Mouse (Mus musculus): ENCODE measurements around the gene Tmem92.
"Not testable (repeated sequence)": the region's sequence is repeated elsewhere in the genome, so short reads cannot be mapped to it uniquely, and the experiment has no call there.

The Tmem92 gene

DNA sequence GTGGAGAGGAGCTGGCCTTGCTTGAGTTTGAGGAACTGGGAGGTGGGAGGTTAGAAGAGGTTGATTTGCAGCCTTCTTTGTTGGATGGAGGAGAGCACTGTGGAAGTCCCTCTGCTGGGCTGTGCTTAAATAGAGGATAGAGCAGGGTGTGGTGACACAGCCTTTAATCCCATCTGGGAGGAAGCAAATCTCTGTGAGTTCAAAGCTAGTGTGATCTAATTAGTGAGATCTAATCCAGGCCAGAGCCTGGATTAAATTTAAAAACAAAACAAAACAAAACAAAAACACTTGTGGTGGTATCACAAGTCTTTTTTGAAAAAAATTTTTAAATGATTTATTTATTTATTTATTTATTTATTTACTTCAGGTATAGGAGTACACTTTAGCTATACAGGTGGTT lies at the start of gene Tmem92:
Tmem92 (minus strand) TSS at position 101 of the 400 bp plus-strand sequence.
- in situ Hi-C loops (cut with MboI, MseI) = no loop called here

DNA sequence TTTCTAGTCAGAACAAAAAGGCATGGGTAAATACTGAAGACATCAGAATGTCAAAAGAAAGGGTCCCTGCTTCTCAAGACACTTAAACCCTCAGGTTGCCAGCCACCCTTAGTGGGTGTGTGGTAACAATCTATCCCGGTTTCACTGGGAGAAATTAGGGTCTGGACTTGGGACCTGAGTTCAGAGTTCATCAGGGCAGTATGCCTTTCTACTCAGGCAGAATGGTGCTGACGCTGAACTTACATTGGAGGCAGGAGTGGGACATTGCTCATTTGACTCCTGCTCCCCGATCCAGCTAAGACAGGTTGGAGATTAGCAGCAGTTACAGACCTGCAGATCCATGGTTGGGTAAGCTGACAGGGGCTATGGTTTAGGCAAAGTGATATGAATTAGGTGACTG lies 46.5 kb upstream of the Tmem92 start:
- in situ Hi-C loops (cut with MboI, MseI) = no loop called here

DNA sequence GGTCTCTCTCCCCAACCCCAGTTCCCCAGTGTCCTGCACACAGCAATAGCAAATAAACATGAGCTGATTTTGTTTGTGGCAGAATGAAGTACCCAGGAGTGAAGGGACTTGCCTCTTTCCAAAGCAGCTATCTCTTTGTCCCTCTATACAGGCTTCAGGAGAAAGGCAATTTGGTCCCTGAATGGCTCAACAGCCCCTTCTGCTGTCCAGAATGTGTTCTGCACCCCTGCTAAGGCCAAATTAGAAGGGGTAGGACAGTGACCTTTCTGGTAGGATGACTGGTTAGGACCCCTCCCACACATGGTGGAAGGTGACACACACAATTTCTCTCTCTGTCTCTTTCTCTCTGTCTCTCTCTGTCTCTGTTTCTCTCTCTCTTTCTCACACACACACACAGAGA lies 36.9 kb upstream of the Tmem92 start:
- in situ Hi-C loops (cut with MboI, MseI) = not testable (repeated sequence)

DNA sequence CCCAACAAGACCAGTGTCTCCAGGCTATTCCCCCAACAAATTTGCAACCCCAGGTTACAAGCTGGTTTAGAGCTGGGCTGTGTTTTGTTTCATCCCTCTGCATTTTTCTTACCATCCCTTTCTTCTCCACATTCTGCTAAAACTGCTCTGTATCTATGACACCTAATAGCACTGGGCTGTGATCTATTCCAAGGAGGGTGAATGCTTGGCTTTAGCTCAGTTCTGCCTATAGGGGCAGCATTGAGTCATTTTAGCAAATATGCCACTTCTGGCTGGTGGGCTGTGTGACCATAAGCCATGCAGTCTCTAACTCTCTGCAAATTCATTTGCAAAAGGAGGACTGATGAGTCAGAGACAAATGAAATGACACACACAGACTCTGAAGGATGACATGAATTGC lies 36.4 kb upstream of the Tmem92 start:
- in situ Hi-C loops (cut with MboI, MseI) = not testable (repeated sequence)

DNA sequence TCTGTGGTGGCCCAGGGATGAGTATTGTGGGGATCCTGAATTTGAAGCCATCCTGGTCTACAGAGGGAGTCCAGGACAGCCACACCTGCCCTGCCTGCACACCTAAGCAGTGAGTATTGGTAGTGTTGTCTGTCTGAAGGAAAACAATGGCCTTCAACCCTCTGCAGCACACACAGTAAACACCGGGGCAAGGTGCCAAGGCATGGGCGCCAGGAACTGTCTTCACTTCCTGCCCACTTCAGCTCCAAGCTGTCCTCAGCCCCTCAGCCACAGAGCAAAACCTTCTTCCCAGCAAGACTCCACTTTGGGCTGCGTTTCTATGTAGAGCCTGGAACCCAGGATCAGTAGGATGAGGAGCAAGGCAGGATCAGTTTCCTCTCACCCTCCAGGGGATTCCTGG lies 29.0 kb upstream of the Tmem92 start:
- in situ Hi-C loops (cut with MboI, MseI) = not testable (repeated sequence)

DNA sequence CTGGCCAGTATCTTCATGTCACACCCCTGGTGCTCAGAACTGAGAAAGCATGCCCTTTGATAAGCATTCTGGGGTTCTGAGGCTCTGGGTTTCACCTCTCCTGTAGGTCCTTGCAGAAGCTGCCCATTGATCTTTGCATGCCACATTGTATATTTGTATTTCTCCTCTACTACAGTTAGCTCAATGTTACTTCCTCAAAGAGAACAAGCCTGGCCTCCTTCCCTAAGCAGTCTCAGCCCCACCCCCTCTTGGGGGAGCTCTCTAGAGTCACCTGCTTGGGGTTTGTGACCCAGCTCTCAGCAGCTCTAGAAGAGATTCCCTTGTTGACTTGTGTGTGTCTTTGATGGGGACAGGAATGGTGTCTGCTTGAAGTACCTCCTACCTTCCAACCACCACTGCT lies 9.2 kb upstream of the Tmem92 start:
- in situ Hi-C loops (cut with MboI, MseI) = no loop called here

DNA sequence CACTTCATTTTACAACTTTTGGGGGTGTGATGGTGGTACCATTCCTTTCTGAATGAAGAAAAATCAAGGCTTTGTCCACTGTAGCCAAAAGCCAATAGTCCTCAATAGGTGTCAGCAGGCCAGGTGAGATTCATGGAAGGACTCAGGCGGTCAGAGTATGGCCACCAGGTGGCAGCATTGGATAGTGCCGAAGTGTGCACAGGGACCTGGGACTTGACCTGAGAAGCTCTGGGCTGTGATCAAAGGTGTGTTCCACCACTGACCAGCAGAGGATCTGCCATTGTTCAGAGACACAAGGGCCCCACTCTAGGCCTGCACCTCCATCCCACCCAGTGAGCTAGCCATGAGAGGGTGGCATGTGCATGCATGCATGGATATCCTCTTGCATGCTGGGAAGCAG lies 2.7 kb upstream of the Tmem92 start:
- in situ Hi-C loops (cut with MboI, MseI) = no loop called here

DNA sequence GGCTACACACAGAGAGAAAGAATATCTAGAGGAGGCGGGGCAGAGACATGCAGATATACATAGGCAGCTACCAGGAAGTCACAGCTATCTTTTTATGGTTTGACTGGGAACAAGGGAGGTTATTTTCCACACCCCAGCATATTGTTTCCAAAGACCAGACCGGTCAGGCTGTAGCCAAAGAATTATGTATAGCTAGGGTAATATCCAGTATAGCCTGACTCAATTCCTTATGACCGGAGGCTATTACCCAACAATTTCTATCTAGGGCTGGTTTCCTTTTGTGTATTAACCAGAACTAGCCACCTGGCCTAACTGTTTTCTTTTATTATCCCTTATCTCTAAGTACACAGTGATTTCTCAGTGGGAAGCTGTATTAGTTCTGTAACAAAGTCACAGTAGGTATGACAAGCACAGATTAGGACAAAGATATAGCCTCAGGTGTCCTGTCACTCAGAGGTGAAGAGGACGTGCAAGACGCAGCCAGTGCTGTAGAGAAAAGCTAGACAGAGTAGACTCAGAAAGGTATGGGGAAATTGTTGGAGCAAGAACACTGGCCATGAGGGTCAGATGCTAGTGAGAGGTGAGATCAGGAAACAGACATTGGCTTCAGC lies 7.5 kb downstream of the Tmem92 start:
- in situ Hi-C loops (cut with MboI, MseI) = no loop called here

DNA sequence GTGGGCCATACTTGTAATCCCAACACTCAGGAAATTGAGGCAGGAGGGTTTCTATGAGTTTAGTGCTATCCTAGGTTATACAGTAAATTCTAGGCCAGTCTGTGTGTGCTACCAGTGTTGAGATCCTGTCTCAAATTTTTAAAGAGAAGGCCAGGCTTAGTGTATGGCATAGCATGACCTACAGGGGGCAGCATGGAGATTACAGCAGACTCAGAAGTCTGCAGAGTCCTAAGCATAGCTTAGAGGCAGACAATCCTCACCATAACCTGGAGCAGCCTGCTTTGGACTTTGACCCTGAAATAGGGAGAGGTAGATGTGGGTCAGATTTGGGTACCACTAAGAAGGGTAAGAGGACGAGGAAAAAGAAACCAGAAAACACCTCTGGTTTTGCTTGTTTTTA lies 8.7 kb downstream of the Tmem92 start:
- in situ Hi-C loops (cut with MboI, MseI) = no loop called here

DNA sequence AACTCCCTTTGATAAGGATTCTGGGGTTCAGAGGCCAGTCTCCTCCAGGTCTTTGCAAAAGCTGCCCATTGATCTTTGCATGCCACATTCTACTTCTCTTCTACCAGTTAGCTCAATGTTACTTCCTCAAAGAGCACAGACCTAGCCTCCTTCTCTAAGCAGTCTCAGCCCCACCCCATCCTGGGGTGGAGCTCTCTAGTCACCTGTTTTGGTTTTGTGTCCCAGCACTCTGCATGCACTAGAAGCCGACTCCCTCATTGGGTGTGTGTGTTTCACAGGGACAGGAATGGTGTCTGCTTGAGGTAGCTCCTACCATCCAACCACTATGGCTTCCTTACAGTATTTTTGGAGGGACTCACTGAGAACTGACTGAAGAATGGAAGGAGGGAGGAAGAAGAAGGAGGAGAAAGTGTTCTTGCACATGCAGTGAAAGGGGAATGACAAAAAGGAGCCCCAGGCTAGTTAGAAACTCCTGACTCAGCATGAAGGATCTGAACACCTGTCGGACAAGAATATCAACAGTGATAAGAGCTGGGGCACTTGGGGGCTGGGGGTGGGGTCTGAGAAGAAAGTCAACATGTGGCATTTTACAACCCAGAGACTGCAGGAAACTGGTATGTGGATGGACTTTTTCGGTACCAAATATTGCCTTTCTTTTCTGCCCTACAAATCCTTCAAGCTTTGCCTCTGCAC lies 10.0 kb downstream of the Tmem92 start:
- in situ Hi-C loops (cut with MboI, MseI) = no loop called here

DNA sequence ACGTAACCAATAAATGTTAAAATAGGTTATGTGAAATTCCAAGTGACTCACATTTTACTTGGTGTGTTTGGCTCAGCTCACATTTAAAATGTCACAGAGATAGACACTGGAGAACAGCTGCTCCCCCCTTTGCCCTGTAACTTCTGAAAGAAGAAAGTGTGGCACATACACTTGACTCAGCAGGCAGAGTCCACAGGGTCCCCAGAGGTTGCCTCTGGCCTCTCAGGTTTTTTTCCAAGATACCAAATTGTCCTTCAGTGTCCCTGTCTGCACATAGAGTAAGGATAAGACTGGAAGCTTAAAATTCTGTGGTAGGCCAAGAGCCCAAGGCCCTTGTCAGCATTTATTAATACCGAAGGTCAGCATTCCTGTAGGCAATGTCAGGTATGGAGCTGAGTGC lies 15.3 kb downstream of the Tmem92 start:
- in situ Hi-C loops (cut with MboI, MseI) = no loop called here

DNA sequence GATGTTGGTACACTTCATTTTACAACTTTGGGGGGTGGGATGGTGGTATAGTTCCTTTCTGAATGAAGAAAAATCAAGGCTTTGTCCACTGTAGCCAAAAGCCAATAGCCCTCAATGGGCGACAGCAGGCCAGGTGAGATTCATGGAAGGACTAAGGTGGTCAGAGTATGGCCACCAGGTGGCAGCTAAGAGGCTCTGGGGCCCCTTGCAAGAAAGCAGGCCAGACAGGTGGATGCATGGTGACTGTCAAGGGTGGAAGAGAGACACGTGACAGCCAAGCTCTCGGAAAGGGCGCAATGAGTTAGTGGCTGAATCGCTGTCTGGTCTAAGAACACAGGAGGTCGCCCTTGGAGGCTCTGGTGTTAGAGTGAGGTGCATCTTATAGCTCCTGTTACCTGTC lies 19.7 kb downstream of the Tmem92 start:
- in situ Hi-C loops (cut with MboI, MseI) = no loop called here

DNA sequence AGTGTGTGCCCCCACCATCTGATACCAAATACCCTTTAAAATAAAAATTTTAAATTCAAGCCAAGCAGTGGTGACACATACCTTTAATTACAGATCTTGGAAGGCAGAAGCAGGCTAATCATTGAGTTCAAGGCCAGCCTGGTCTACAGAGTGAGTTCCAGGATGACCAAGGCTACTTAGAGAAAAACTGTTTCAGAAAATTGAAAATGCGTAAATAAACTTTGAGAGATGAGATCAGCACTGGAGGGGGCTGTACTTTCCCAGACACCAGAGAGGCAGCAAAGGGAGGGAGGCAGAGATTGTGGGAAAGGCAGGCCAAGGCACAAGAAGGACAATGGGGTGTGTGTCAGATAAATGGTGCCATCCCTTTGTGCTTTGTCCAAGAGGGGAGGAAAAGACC lies 20.2 kb downstream of the Tmem92 start:
- in situ Hi-C loops (cut with MboI, MseI) = no loop called here

DNA sequence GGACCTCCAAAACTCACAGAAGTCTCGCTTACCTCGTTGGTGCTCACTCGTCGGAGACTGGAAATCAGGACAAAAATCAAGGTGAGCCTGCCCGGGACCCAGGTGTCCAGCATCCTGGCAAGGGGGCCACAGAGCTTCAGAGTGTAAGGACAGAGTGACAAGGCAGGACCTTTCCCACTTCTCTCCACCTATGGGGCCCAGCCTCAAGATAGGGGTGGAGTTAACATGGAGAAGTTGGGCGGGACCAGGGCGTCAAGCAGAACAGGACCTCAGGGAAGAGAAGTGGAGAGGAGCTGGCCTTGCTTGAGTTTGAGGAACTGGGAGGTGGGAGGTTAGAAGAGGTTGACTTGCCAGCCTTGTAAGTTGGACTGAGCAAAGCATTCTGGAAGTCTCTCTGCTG lies 21.7 kb downstream of the Tmem92 start:
- in situ Hi-C loops (cut with MboI, MseI) = no loop called here

DNA sequence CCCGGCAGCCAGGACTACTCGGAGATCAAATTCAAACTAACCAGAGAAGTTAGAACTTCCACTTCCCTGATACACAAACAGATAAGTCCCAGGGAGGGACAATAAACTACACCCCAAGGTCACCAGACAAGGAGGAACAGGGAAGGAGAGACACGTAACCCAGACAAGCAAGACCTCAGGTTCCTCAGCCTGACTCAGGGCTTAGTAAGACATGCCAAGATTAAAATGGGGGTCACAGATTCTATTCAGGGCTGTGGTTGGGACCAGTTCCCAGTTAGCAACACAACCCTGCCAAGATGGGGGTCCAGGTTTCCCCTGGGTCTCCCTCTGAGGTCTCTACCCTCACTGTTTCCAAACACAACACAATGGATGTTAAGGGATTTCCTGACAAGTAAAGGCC lies 22.1 kb downstream of the Tmem92 start:
- in situ Hi-C loops (cut with MboI, MseI) = no loop called here

DNA sequence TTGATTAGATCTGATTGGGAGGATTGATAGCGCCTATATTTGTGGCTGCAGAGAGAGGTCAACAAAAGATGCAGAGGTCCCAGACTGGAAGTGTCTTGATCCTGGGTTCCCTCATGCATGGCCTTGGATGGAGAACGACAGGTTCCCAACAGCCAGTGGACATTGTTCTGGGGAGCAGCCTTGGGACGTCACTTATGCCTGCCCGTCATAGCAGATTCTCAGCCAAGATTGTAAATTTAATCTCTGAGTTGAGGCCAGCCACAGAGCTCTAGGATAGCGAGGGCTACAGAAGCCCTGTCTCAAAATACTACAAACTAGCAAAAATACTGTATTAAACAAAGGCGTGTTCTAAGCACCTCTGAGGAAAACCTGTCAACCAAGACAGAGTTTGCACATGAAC lies 22.6 kb downstream of the Tmem92 start:
- in situ Hi-C loops (cut with MboI, MseI) = no loop called here

DNA sequence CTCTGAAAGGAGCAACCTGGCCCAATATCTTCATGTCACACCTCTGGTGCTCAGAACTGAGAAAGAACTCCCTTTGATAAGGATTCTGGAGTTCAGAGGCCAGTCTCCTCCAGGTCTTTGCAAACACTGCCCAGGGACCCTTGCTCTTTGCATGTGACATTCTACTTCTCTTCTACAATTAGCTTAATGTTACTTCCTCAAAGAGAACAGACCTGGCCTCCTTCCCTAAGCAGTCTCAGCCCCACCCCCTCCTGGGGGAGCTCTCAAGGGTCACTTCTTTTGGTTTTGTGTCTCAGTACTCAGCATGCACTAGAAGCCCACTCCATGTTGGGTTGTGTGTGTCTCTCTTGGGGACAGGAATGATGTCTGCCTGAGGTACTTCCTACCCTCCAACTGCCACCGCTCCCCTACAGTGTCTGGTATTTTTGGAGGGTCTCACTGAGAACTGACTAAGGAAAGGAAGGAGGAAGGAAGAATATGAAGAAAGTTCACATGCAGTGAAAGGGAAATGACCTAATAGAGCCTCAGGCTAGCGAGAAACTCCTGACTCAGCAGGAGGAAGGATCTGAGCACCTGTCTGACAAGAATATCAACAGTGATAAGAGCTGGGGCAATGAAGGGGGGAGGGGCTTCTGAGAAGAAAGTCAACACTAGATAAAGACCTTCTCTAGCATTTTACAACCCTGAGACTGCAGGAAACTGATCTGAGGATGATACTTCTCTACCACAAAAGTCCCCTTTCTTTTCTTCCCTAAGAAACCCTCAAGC lies 29.4 kb downstream of the Tmem92 start:
- in situ Hi-C loops (cut with MboI, MseI) = no loop called here

DNA sequence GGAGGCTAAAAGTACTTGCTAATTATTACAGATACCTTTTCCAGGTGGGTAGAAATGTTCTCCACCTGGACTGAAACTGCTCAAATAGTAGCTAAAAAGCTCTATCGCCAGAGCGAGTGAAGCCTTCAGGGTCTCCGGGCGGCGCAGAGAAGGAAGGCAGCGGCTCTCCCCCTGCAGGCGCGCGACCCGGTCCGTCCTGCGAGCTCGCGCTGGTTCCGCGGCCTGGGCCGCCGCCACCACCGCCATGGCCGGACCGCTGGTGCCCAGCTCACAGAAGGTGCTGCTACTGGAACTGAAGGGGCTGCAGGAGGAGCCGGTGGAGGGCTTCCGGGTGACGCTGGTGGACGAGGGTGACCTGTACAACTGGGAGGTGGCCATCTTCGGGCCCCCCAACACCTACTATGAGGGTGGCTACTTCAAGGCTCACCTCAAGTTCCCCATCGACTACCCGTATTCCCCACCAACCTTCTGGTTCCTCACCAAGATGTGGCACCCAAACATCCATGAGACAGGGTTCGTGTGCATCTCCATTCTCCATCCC lies 40.7 kb downstream of the Tmem92 start, which contains the start of gene Cdc34b:
Cdc34b (plus strand) TSS at position 51 of the 541 bp plus-strand sequence.
- in situ Hi-C loops (cut with MboI, MseI) = no loop called here

DNA sequence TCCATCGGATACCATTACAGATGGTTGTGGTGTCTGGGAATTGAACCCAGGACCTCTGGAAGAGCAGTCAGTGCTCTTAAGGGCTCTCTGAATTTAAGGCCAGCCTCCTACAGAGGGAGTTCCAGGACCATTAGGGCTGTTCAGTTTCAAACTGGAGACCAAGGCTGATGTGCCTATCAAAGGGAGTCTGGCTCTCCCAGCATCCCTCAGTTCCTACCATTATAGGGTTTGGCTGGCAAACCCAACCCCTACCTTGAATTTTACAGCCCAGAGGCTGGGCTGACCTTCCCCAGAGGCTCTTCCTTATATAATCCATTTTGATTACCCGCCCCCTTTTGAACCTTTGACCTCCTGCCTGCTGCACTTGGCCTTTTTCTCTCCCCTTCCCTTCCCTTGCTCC lies 46.8 kb downstream of the Tmem92 start:
- in situ Hi-C loops (cut with MboI, MseI) = no loop called here

DNA sequence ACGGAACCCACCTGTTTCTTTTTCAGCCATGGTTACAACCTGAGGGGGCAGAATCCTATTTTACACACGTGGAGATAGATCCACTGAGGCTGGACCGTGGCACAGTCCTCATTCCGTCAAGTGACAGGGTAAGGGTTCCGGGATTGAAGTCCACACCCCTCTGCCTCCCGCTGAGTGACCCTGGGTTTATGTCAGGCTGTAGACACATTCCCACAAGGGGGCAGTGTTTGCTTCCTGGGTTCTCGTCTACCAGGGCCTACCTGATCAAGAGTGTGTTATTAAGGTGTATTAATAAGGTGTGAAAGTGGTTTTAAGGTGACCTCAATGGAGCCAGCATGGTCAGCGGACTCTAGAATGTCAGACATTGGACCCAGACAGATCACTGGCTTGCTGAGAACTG lies 49.7 kb downstream of the Tmem92 start:
- in situ Hi-C loops (cut with MboI, MseI) = no loop called here

DNA sequence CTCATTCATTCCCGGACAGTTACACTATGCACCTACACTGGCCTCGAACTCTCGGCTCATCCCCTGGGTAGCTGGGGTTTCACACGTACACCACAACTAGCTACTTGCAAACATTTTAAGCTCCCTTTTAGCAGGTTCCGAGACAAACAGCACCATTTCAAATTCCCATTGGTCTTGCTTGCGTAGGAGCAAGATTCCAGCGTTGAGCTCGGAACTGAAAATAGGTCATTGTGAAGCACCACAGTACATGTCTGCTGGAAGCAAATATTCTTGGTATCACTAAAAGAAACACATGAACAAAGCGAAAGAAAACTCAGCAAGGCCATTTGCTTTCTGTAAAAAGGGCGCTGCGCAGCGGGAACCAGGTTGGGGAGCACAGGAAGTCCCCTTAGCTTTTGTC lies 51.3 kb downstream of the Tmem92 start:
- in situ Hi-C loops (cut with MboI, MseI) = no loop called here

DNA sequence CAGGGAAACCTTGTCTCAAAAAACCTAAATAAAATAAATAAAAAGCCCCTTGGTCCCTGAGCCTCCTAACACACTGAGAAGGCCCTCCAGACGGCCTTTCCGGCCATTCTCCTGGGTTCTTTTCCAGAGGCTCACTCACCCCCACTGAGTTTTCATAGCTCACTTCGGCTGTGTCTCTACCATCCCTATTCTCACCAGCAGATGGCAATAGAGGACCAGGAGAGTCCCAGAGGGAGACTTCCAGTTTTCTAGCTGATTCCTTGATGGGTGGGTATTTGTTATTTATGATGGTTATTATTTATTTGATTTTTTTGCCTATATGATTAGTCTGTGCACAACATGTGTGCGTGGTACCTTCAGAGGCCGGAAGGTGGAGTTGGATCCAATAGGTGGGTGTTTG lies 52.2 kb downstream of the Tmem92 start:
- in situ Hi-C loops (cut with MboI, MseI) = no loop called here

DNA sequence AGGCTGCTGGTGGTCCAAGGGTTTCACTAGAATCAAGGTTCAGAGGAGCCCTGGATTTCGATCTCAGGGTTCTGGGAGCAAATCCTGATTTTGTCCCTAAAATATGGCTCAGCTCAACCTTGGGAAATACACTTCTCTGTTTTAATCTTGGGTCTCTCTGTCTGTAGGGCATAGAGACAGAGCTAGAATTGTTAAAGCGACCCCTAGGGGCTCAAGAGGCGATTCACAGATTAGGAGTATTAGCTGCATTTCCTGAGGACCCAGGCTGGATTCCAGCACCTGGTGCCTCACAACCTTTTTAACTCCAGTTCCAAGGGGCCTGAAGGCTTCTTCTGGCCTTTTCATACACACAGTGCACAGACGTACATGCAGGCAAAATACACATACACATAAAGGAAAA lies 52.9 kb downstream of the Tmem92 start:
- in situ Hi-C loops (cut with MboI, MseI) = no loop called here
